Mouse (Mus musculus) lung, postnatal 0 days (tissue): ENCODE data around the gene Atpif1.

Experiments
- CTCF ChIP-seq: IDR thresholded peaks from 2 replicates; pipeline ENCODE4 v1.5.1; 2016; ENCODE audit warnings: antibody characterized with exemption, mild to moderate bottlenecking
- EP300 ChIP-seq: IDR thresholded peaks from 2 replicates; pipeline ENCODE4 v1.6.1; 2016; ENCODE audit warnings: antibody characterized with exemption, mild to moderate bottlenecking, control low read depth

DNA sequence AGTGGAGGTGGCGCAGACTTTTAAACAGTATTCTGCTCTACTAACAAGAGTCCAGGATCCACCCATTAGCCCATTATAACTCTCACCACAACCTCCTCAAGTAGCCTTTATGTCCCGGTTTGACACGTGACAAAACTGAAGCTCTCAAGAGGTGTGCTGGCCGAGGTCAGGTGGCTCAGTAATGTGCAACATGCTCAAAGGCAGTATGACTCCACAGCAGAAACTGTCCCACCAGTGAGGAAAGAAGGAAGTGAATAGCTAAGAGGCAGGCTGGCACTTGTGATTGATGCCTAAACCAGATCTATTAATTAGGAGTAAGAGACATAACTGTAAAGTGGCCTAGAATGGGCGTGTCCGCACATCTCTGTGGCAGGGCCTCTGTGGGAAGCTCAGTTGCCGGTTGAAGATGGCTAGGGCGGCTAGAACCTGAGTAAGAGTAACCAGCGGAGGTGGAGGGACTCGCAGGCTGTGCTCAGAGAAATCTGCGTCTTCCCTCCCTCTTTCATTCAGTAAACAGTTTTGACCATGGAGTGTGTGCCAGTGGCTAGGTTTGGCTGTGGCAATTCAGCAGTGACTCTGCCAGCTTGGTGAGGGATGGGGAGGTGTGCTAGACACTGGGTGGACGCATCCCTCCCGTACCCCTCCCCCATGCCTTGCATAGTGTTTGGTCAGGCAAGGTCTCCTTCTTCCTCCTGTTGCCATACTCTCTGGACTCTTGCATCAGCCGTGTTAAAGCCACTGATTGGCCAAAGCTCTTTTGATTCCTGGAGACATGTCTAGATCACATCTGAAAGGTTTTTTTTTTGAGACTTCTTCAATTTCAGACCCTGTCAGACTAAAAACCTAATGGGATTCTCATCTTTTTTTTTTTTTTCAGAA lies 19.8 kb downstream of the Atpif1 start:
- TF ChIP-seq EP300, result no peak
- no peak for TF ChIP-seq CTCF
